Mouse (Mus musculus): ENCODE results near the gene En1. TPM values are rescaled to one million over a fixed set of nuclear protein-coding genes. Genes with fewer than 3 reads are reported as not detected.

The En1 gene
- polyA plus RNA-seq (2015; fragmentation: Nextera tagmentation; extraction: Ambion mirVana), result not detected in 2 replicates

GRCm38 (mm10) chr1:120602031-120602730 is at the start of gene En1:
En1 (plus strand) TSS chr1:120602418.

Other genes starting within 250 kb of the En1 start
- gene Marco, start 97.4 kb upstream of the En1 start, polyA plus RNA-seq (2015; fragmentation: Nextera tagmentation; extraction: Ambion mirVana), result 1.3 and 5.9 TPM in 2 replicates

Data from urinary bladder, postnatal 0 days (tissue).